Mouse (Mus musculus) thymus, adult 2 months (tissue): ENCODE measurements around the gene Ppm1m.

ENCODE experiments used
- CTCF ChIP-seq: fragments of 200-500 bp; IDR thresholded peaks from 2 replicates; pipeline ENCODE4 v1.5.1; 2012; ENCODE audit warnings: mild to moderate bottlenecking, control low read depth, low read length, moderate library complexity, borderline replicate concordance; ENCODE audit not compliant: control insufficient read depth, poor library complexity, insufficient read depth; ENCODE audit errors: extremely low read depth
- POLR2A ChIP-seq: fragments of 200-500 bp; IDR thresholded peaks from 2 replicates; pipeline ENCODE4 v1.6.1; 2012; ENCODE audit warnings: mild to moderate bottlenecking, low read length, control low read depth, moderate library complexity; ENCODE audit not compliant: control insufficient read depth, poor library complexity, insufficient read depth; ENCODE audit errors: extremely low read depth

DNA sequence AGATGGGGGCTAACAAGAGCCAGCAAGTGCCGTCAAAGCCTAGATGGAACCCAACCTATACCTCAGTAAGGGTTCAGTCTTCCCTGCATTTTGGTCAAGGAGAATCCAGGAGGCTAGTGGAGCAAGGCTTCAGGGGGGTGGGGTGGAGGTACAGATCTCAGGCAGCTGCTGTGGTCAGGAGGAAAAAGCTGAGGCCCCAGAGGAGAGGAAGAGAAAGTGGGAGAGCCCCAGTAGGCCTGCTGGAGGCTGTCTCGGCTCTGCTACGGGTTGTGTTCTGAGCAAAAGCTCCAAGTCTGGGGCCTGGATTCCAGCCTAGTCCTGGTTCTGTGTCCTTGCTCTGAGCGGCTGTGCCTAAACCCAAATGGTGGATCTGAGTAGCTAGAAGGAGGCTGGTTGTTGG lies 23.4 kb upstream of the Ppm1m start:
- TF ChIP-seq CTCF (no peak), POLR2A (no peak)
